15 mouse cellular contexts compared by ENCODE assay signal in genomic region chr16:85124649-85125048, GRCm38 (mm10).
"Had no signal": no experiment of that assay in that cellular context is flagged by ENCODE, and none has a peak within 500 bp of the region (broad histone marks: within the 10 kb centered on the region; RNA-seq: fewer than 3 reads in every experiment).

No protein-coding gene starts in this region.

- H3K27ac ChIP-seq: left cerebral cortex, adult 2 months; limb, embryonic 10.5 days; liver, embryonic 14.5 days; macrophage; midbrain, embryonic 13.5 days; neural tube, embryonic 15.5 days; stomach, embryonic 15.5 days had no signal

- H3K9me3 ChIP-seq: limb, embryonic 10.5 days; neural tube, embryonic 15.5 days; stomach, embryonic 15.5 days had no signal

- H3K27me3 ChIP-seq: midbrain, embryonic 13.5 days; neural tube, embryonic 15.5 days; stomach, embryonic 15.5 days had no signal

- H3K4me2 ChIP-seq: lung, embryonic 14.5 days; midbrain, embryonic 13.5 days; neural tube, embryonic 15.5 days; stomach, embryonic 15.5 days had no signal

- H3K4me3 ChIP-seq: left cerebral cortex, adult 2 months; limb, embryonic 10.5 days; midbrain, embryonic 13.5 days; myocyte; neural tube, embryonic 15.5 days; stomach, embryonic 15.5 days had no signal

- ATAC-seq: midbrain, embryonic 13.5 days had no signal

- DNase-seq: kidney, adult 2 months; kidney, postnatal 25 days; lung, embryonic 14.5 days; lung, postnatal 14 days; right cerebral cortex, postnatal 14 days; thymus, adult 2 months; thymus, postnatal 25 days had no signal

- H3K9ac ChIP-seq: liver, embryonic 14.5 days; lung, embryonic 14.5 days; midbrain, embryonic 13.5 days; neural tube, embryonic 15.5 days; stomach, embryonic 15.5 days had no signal
